Mouse (Mus musculus) lung, embryonic 15.5 days (tissue): ENCODE data around the gene Olfr1418. TPM values are rescaled to one million over a fixed set of nuclear protein-coding genes. Genes with fewer than 3 reads are reported as not detected.

ENCODE experiments used
- ATAC-seq: fragments of 200-750 bp; cut with Nextera tagmentation; 2 replicates; pipeline ENCODE4 v1.8.0; 2017; ENCODE audit warnings: moderate number of reproducible peaks, borderline replicate concordance; ENCODE audit not compliant: low FRiP score, low TSS enrichment; ENCODE audit errors: extremely low read depth
- H3K27ac ChIP-seq: fragments of 300-500 bp; sonication (generic); 2 replicates; pipeline ENCODE4 v1.5.1; 2015; ENCODE audit warnings: moderate library complexity, mild to moderate bottlenecking, inconsistent platforms
- H3K27me3 ChIP-seq: fragments of 300-500 bp; sonication (generic); 2 replicates; pipeline ENCODE4 v1.6.1; 2015; ENCODE audit warnings: inconsistent platforms
- H3K36me3 ChIP-seq: fragments of 300-500 bp; sonication (generic); 2 replicates; pipeline ENCODE4 v1.6.1; 2015; ENCODE audit warnings: inconsistent platforms
- H3K4me1 ChIP-seq: fragments of 300-500 bp; sonication (generic); 2 replicates; pipeline ENCODE4 v1.6.1; 2015; ENCODE audit warnings: inconsistent platforms
- H3K4me2 ChIP-seq: fragments of 300-500 bp; sonication (generic); 2 replicates; pipeline ENCODE4 v1.6.1; 2015; ENCODE audit warnings: inconsistent platforms, mild to moderate bottlenecking, moderate library complexity
- H3K4me3 ChIP-seq: fragments of 300-500 bp; sonication (generic); 2 replicates; pipeline ENCODE4 v1.5.1; 2015; ENCODE audit warnings: mild to moderate bottlenecking, inconsistent platforms
- H3K9ac ChIP-seq: fragments of 300-500 bp; sonication (generic); 2 replicates; pipeline ENCODE4 v1.6.1; 2015; ENCODE audit warnings: inconsistent platforms
- H3K9me3 ChIP-seq: fragments of 300-500 bp; sonication (generic); 2 replicates; pipeline ENCODE4 v1.6.1; 2016; ENCODE audit warnings: inconsistent platforms
- WGBS: fragments of 180-500 bp; shearing (Covaris S2); methylation state at CpG from one replicate; pipeline ENCODE4 v1.1.7; 2015; 5-methylcytosine and 5-hydroxymethylcytosine counted together
- polyA plus RNA-seq: library from polyadenylated mRNA; unstranded; fragments of >200 nt; fragmentation: Nextera tagmentation; extraction: Ambion mirVana; gene quantifications from 2 replicates; pipeline ENCODE4 v1.2.1, GENCODE M21; 2015

Gene Olfr1418
- polyA plus RNA-seq, 1 experiment from 2014 or later, result not detected

DNA sequence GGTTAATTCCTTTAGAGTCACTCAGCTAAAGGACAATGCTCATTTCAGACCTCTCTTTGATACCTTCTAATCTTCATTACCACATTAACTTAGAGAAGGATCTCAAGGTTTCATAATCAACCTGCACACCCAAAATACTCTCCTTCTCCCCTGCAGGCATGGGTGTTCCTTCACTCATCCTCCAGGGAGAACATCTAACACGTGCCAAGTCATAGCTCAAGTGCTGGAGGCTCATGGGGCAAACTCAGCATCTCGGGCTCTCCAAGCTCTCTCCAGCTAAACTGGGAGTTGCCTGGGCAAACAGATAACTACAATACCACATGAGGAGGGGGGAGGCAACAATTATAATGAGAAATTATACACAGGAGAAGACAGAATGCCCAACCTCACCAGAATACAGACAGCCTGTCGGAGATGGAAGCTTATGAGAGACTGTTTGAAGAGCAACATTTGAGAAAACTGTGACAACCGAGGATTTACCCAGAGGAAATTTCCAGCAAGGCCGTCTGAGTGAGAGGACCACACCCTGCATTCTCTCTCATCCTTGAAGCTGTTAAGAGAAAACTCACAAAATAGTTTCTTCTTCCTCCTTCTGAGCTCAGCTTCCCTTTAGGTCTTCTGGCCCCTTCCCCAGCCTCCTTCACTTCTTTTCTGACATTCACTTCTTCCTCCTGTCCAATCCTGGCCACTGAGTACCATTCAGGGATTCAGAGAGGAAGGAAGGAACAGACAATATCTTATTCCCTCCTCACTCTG is 50.7 kb downstream of the Olfr1418 start:
- no peak overlapping the region for H3K27ac ChIP-seq
- no peak for ATAC-seq
- H3K4me2 ChIP-seq, result no peak overlapping the region
- H3K4me1 ChIP-seq, result 0 out of 2 replicates have a peak, but pooled peaks cover 5% of the 10 kb centered on the region
- no peaks in the 10 kb centered on the region for H3K27me3 ChIP-seq
- H3K36me3 ChIP-seq, result no peaks in the 10 kb centered on the region
- no peak overlapping the region for H3K4me3 ChIP-seq
- no peaks in the 10 kb centered on the region for H3K9me3 ChIP-seq
- H3K9ac ChIP-seq, result no peak overlapping the region
- WGBS, result 65% methylated on average over 5 of the region's 5 CpGs

DNA sequence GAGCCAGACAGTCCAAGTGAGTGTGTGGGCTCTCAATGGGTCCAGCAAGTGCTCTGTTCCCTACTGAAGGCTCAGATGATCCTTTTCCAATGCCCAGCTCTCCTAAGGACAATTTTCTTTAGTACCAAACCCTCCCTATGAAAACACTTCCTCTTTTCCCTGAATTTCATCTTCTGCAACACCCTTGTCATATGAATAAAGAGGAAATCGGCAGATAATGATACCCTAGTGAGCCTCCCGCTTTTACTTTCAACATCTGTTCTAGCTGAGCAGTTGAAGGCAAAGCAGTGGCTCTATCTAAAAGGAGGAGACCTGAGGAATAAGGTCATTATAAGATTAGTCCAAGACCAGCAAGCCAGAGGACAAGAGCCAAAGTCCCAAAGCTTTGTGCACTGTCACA is 52.4 kb downstream of the Olfr1418 start:
- WGBS, result 74% methylated on average over 2 of the region's 2 CpGs
- no peak overlapping the region for H3K4me3 ChIP-seq
- no peak for ATAC-seq

DNA sequence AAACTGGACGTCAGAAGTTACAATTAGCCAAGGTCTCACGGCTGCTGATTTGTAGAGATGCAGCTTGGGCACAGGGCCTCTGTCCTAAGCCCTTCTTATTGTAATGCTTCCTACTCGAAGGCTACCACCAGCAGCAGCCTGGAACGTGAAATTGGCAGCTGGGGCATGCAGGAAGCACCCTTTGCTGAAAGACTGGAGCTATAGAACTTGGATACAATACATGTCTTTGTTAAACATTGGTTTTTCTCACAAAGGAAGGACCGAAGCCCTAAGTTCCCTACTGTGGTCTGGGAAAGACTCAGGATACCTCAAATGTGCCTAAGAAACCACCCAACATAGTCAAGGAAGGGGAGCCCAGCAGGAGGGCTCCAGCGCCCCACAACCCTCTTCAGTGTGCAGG is 53.0 kb downstream of the Olfr1418 start:
- 0 out of 2 replicates have a peak, but pooled peaks cover 5% of the 10 kb centered on the region for H3K4me1 ChIP-seq
- no peak overlapping the region for H3K4me2 ChIP-seq
- no peak overlapping the region for H3K27ac ChIP-seq
- H3K9ac ChIP-seq, result no peak overlapping the region
- H3K4me3 ChIP-seq, result no peak overlapping the region
- ATAC-seq, result no peak
- H3K36me3 ChIP-seq, result no peaks in the 10 kb centered on the region
- no peaks in the 10 kb centered on the region for H3K27me3 ChIP-seq
- 65% methylated on average over 6 of the region's 6 CpGs for WGBS
- no peaks in the 10 kb centered on the region for H3K9me3 ChIP-seq

More for the DNA sequence above, 52.4 kb downstream of the Olfr1418 start:
- no peak overlapping the region for H3K9ac ChIP-seq
- H3K9me3 ChIP-seq, result no peaks in the 10 kb centered on the region
- 0 out of 2 replicates have a peak, but pooled peaks cover 5% of the 10 kb centered on the region for H3K4me1 ChIP-seq
- no peak overlapping the region for H3K4me2 ChIP-seq
- H3K27me3 ChIP-seq, result no peaks in the 10 kb centered on the region
- no peak overlapping the region for H3K27ac ChIP-seq
- H3K36me3 ChIP-seq, result no peaks in the 10 kb centered on the region

DNA sequence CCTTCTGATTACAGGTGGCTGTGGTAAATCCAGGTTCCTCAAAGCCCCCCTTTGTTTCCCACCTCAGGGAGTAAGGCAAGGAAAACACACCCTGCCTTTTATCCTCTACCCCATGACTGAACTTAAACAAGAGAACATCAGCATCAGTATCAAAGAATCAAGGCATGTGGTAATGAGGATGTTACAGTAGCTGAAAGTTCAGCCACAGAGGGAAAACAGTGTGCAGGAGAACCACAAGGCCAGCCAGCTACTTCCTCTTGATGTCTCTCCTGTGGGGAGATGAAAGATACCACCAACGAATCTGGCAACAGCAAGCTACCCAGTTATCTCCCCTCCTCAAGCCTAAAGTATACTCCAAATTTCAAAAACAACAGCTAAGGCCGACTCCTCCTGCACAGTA is 53.6 kb downstream of the Olfr1418 start:
- Histone ChIP-seq H3K4me1 (0 out of 2 replicates have a peak, but pooled peaks cover 4% of the 10 kb centered on the region), H3K4me3 (no peak overlapping the region), H3K9me3 (no peaks in the 10 kb centered on the region), H3K27me3 (no peaks in the 10 kb centered on the region), H3K4me2 (no peak overlapping the region), H3K36me3 (no peaks in the 10 kb centered on the region), H3K27ac (no peak overlapping the region), H3K9ac (no peak overlapping the region)
- WGBS, result 51% methylated on average over 2 of the region's 2 CpGs
- ATAC-seq, result no peak

DNA sequence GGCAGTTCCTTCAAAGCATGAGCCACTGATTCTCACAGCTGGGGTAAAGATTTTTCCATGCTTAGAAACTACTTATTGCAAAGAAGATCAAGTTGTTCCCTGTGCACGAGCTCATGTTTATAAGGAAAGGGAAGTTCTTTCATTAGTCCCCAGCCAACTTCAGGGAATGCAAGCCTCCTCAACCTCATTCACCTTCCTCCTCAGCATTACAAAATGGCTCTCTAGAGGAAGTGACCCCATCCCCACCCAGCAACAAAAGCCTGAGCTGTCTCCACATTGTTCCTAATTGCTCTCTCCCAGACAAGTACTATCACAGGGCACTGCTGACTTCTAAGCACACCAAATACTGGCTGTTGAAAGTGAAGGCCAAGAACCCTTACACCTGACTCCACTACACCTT is 56.4 kb downstream of the Olfr1418 start:
- no peak overlapping the region for H3K4me2 ChIP-seq
- no peaks in the 10 kb centered on the region for H3K27me3 ChIP-seq
- H3K4me1 ChIP-seq, result no peaks in the 10 kb centered on the region
- H3K4me3 ChIP-seq, result no peak overlapping the region
- 61% methylated on average over 1 of the region's 1 CpGs for WGBS
- H3K27ac ChIP-seq, result no peak overlapping the region
- H3K9ac ChIP-seq, result no peak overlapping the region
- H3K9me3 ChIP-seq, result no peaks in the 10 kb centered on the region
- no peak for ATAC-seq
- H3K36me3 ChIP-seq, result no peaks in the 10 kb centered on the region

Other genes starting within 250 kb of the Olfr1418 start
- 0.17 and 0.23 TPM in 2 replicates for gene Ms4a2, start 237.3 kb downstream of the Olfr1418 start, polyA plus RNA-seq
- gene Ms4a3, start 220.2 kb downstream of the Olfr1418 start, polyA plus RNA-seq, result 0.19 TPM in 1 of 2 replicates, not detected in the other
- gene Oosp2, start 200.5 kb downstream of the Olfr1418 start, polyA plus RNA-seq, result not detected in 2 replicates
- gene Oosp1, start 169.9 kb downstream of the Olfr1418 start, polyA plus RNA-seq, result not detected in 2 replicates
- gene Oosp3, start 164.0 kb downstream of the Olfr1418 start, polyA plus RNA-seq, result not detected in 2 replicates
- 0.70 and 0.71 TPM in 2 replicates for gene Gif, start 113.5 kb downstream of the Olfr1418 start, polyA plus RNA-seq
- gene Mrpl16, start 90.7 kb downstream of the Olfr1418 start, polyA plus RNA-seq, result 45.7 and 46.2 TPM in 2 replicates
- 17.0 and 17.6 TPM in 2 replicates for gene Stx3, start 41.7 kb downstream of the Olfr1418 start, polyA plus RNA-seq
- not detected in 2 replicates for gene Olfr1417, start 21.8 kb downstream of the Olfr1418 start, polyA plus RNA-seq
- gene Olfr1419, start 14.0 kb upstream of the Olfr1418 start, polyA plus RNA-seq, result not detected in 2 replicates
- gene Olfr1420, start 25.5 kb upstream of the Olfr1418 start, polyA plus RNA-seq, result 0.10 TPM in 1 of 2 replicates, not detected in the other
- 15.9 and 17.4 TPM in 2 replicates for gene Patl1, start 51.3 kb upstream of the Olfr1418 start, polyA plus RNA-seq
- gene Osbp, start 104.9 kb upstream of the Olfr1418 start, polyA plus RNA-seq, result 3.6 and 3.9 TPM in 2 replicates
- gene Olfr1423, start 180.3 kb upstream of the Olfr1418 start, polyA plus RNA-seq, result not detected in 2 replicates
- not detected in 2 replicates for gene Olfr1424, start 201.6 kb upstream of the Olfr1418 start, polyA plus RNA-seq
- gene Olfr1425, start 216.7 kb upstream of the Olfr1418 start, polyA plus RNA-seq, result not detected in 2 replicates
- not detected in 2 replicates for gene Olfr1426, start 230.9 kb upstream of the Olfr1418 start, polyA plus RNA-seq
- gene Olfr1427, start 242.3 kb upstream of the Olfr1418 start, polyA plus RNA-seq, result not detected in 2 replicates